In the genomic region with DNA sequence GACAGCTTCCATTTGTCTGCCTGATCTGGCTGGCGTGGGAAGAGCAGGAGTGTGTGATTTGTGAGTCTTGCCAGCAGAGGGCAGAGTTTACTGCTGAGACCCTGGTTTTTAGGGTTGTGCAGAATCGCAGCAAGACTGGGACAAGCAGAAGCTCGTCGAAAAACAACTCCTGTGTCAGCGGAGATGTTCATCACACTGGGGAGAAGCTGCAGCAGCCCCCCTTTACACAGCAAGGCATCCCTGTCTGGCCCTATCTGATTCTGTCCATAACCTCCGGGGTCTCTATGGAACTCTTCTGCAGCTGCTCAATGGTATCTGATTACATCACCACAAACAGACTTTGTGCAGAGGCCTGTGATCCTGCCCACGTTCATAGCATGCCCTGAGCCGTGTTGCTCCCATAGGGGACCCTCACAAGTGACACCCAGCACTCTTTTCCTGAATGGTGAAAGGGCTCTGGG, we compare ENCODE assay signal across 8 mouse cellular contexts.
DNase-seq lines count a peak whose midpoint lies in the region; ATAC-seq lines count a peak whose summit lies in the region.

No protein-coding gene starts in this region.

- ATAC-seq in frontal cortex, adult (ENCODE audit: low TSS enrichment): peak; percentile 88

- DNase-seq in urinary bladder, postnatal 25 days (ENCODE audit: low spot score): peak; percentile 8
- DNase-seq in urinary bladder, postnatal 36 days (ENCODE audit: low spot score in 2 of 2): no peak
- peak; percentile 81 for DNase-seq in cerebellum, adult 9-10 months
- peak; percentile 28 to 39 for DNase-seq in kidney, postnatal 25 days
- peak; percentile 12 for DNase-seq in lung, postnatal 10 days
- DNase-seq in right cerebral cortex, adult 2 months (ENCODE audit: low spot score in 2 of 2): peak; percentile 72 to 80
- no peak for DNase-seq in urinary bladder, postnatal 10 days (ENCODE audit: low spot score)

Comparison
In these comparisons a context has a peak if more than half of its experiments do, and no peak if none do; other contexts are left out.
1. DNase-seq: peak in urinary bladder, postnatal 25 days (single experiment), cerebellum, adult 9-10 months (single experiment), kidney, postnatal 25 days (2 of 2), lung, postnatal 10 days (single experiment) and right cerebral cortex, adult 2 months (2 of 2); none in urinary bladder, postnatal 36 days (0 of 2) and urinary bladder, postnatal 10 days (single experiment).